Mouse (Mus musculus) midbrain, embryonic 11.5 days (tissue): ENCODE results near the gene Gm45837. TPM values are rescaled to one million over a fixed set of nuclear protein-coding genes. Genes with fewer than 3 reads are reported as not detected.
A peak's percentile ranks its signal among the peaks of the same experiment; 100 is the strongest.

Source experiments
- ATAC-seq: fragments of 200-750 bp; cut with Nextera tagmentation; 2 replicates; pipeline ENCODE4 v1.8.0; 2017; ENCODE audit warnings: moderate TSS enrichment, moderate library complexity; ENCODE audit not compliant: low FRiP score
- DNase-seq: peaks from one replicate; pipeline ENCODE4 v3.0.0; 2015; ENCODE audit warnings: low spot score; ENCODE audit errors: missing footprints
- H3K27ac ChIP-seq: fragments of 300-500 bp; sonication (generic); 2 replicates; pipeline ENCODE4 v1.5.1; 2014; ENCODE audit warnings: low read depth, low read length
- H3K27me3 ChIP-seq: fragments of 300-500 bp; sonication (generic); 2 replicates; pipeline ENCODE4 v1.6.1; 2014; ENCODE audit warnings: mild to moderate bottlenecking, low read length, moderate library complexity, mixed read lengths; ENCODE audit not compliant: control insufficient read depth, insufficient read depth
- H3K36me3 ChIP-seq: fragments of 300-500 bp; sonication (generic); 2 replicates; pipeline ENCODE4 v1.6.1; 2014; ENCODE audit warnings: mild to moderate bottlenecking, low read length, moderate library complexity, mixed read lengths; ENCODE audit not compliant: control insufficient read depth, insufficient read depth
- H3K4me1 ChIP-seq: fragments of 300-500 bp; sonication (generic); 2 replicates; pipeline ENCODE4 v1.6.1; 2014; ENCODE audit warnings: low read length; ENCODE audit not compliant: control insufficient read depth, insufficient read depth
- H3K4me2 ChIP-seq: fragments of 300-500 bp; sonication (generic); 2 replicates; pipeline ENCODE4 v1.6.1; 2014; ENCODE audit warnings: mild to moderate bottlenecking, moderate library complexity
- H3K4me3 ChIP-seq: fragments of 300-500 bp; sonication (generic); 2 replicates; pipeline ENCODE4 v1.5.1; 2014; ENCODE audit warnings: low read depth, low read length
- H3K9ac ChIP-seq: fragments of 300-500 bp; sonication (generic); 2 replicates; pipeline ENCODE4 v1.6.1; 2014; ENCODE audit warnings: low read length
- H3K9me3 ChIP-seq: fragments of 300-500 bp; sonication (generic); 2 replicates; pipeline ENCODE4 v1.6.1; 2016; ENCODE audit warnings: low read length; ENCODE audit not compliant: control insufficient read depth
- WGBS: fragments of 180-500 bp; shearing (Covaris S2); extraction: QIAGEN DNeasy Blood & Tissue Kit; methylation state at CpG from one replicate; pipeline ENCODE4 v1.1.7; 2014; 5-methylcytosine and 5-hydroxymethylcytosine counted together
- polyA plus RNA-seq: library from polyadenylated mRNA; unstranded; fragments of >200 nt; fragmentation: Nextera tagmentation; extraction: Ambion mirVana; gene quantifications from 2 replicates; pipeline ENCODE4 v1.2.1, GENCODE M21; 2014

The Gm45837 gene
- polyA plus RNA-seq, 1 experiment from 2014 or later: not detected

GRCm38 (mm10) chr7:101397175-101397574 is 13.5 kb upstream of the Gm45837 start:
- Histone ChIP-seq H3K9me3 (no peaks in the 10 kb centered on the region), H3K4me1 (peaks cover 10% of the 10 kb centered on the region), H3K9ac (no peak overlapping the region), H3K27me3 (no peaks in the 10 kb centered on the region; the same call in 1 of the 2 replicates), H3K4me3 (no peak overlapping the region), H3K36me3 (no peaks in the 10 kb centered on the region), H3K4me2 (no peak overlapping the region), H3K27ac (no peak overlapping the region)
- no peak for ATAC-seq
- DNase-seq: no peak
- WGBS: 89% methylated on average over 4 of the region's 4 CpGs

DNA sequence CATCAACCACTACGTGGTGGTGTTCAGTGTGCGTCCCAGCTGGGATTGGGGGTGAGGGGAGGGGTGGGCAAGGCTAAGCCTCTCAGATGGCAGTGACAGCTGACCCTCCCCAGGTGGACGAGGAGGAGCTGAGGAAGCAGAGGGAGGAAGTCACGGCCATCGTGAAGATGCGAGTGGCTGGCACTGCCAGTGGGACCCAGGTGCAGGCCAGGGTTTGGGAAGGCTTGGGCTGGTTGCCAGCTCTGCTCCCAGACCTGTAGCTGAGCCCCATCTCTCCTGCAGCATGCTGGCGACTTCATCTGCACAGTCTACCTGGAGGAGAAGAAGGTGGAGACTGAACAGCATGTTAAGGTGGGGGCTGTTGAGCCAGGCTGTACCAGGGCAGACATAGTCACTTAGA is 9.2 kb upstream of the Gm45837 start:
- no peak overlapping the region for H3K27ac ChIP-seq
- no peak overlapping the region for H3K4me2 ChIP-seq
- no peaks in the 10 kb centered on the region for H3K27me3 ChIP-seq
- 88% methylated on average over 7 of the region's 7 CpGs for WGBS
- H3K4me1 ChIP-seq: no peaks in the 10 kb centered on the region
- no peaks in the 10 kb centered on the region for H3K9me3 ChIP-seq
- no peak for DNase-seq
- no peak overlapping the region for H3K9ac ChIP-seq
- no peak overlapping the region for H3K4me3 ChIP-seq
- H3K36me3 ChIP-seq: no peaks in the 10 kb centered on the region
- no peak for ATAC-seq

GRCm38 (mm10) chr7:101403831-101404230 is 6.9 kb upstream of the Gm45837 start:
- whole genome bisulfite sequencing: 92% methylated on average over 5 of the region's 5 CpGs
- H3K4me1 ChIP-seq: no peaks in the 10 kb centered on the region
- H3K27ac ChIP-seq: no peak overlapping the region
- DNase-seq: no peak
- H3K9me3 ChIP-seq: no peaks in the 10 kb centered on the region
- no peak overlapping the region for H3K9ac ChIP-seq
- H3K36me3 ChIP-seq: no peaks in the 10 kb centered on the region
- ATAC-seq: no peak
- no peak overlapping the region for H3K4me2 ChIP-seq
- no peak overlapping the region for H3K4me3 ChIP-seq
- H3K27me3 ChIP-seq: no peaks in the 10 kb centered on the region

GRCm38 (mm10) chr7:101412796-101413195 is 2.1 kb downstream of the Gm45837 start:
- peak; percentile 43 for ATAC-seq
- H3K27me3 ChIP-seq: no peaks in the 10 kb centered on the region
- no peaks in the 10 kb centered on the region for H3K36me3 ChIP-seq

GRCm38 (mm10) chr7:101414209-101414608 is 3.5 kb downstream of the Gm45837 start:
- Histone ChIP-seq H3K36me3 (no peaks in the 10 kb centered on the region), H3K4me1 (peaks cover 14% of the 10 kb centered on the region), H3K9ac (no peak overlapping the region), H3K9me3 (no peaks in the 10 kb centered on the region), H3K27me3 (peaks cover 3% of the 10 kb centered on the region), H3K27ac (no peak overlapping the region), H3K4me2 (no peak overlapping the region), H3K4me3 (no peak overlapping the region)
- whole genome bisulfite sequencing: 49% methylated on average over 4 of the region's 4 CpGs
- DNase-seq: no peak
- ATAC-seq: no peak

More at GRCm38 (mm10) chr7:101412796-101413195, 2.1 kb downstream of the Gm45837 start:
- Histone ChIP-seq H3K9ac (no peak overlapping the region), H3K4me1 (peaks cover 11% of the 10 kb centered on the region), H3K27ac (no peak overlapping the region), H3K4me3 (no peak overlapping the region), H3K9me3 (no peaks in the 10 kb centered on the region), H3K4me2 (no peak overlapping the region)
- DNase-seq: peak; percentile 98

DNA sequence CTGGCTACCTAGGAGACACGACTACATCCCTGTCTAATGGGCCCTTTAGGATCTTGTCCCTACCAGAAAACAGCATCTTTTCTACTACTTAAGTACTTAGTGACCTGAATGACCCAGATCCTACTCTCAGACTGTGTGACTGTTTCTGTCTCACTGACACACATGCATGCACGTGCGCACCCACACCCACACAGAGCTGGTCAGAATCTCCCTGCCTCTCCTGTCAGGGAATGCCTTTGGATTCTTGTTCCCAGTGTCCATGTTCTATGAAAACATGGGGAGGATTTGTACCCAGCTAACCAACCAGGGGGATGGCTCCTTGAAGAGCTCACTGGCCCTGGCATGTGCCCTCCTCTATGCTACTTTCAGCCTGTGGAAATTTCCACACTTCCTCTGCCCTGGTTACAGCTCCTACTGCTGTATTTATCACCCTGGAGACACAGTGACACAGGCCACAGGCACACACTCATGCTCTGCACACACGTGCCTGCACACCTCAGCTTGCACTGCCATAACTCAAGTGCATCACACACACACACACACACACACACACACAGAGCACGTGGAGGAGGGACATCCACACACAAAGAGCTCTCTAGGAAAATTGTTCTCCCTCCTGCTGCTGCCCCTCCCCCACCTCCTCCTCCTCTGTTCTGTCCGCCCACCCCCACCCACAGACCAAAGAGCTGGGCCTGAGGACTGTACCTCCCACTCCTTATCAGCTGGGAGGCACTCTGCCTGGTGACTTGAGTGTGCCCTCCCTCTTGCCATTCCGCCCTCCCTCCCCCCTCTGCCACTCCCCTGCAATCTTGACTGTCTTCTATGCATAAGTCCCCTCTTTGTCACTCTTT is 4.2 kb downstream of the Gm45837 start:
- 34% methylated on average over 7 of the region's 7 CpGs for WGBS
- Histone ChIP-seq H3K9ac (peak overlapping the region; percentile 20; the same call in 1 of the 2 replicates), H3K27me3 (peaks cover 4% of the 10 kb centered on the region), H3K4me3 (no peak overlapping the region), H3K27ac (no peak overlapping the region; the same call in 1 of the 2 replicates), H3K36me3 (no peaks in the 10 kb centered on the region), H3K9me3 (no peaks in the 10 kb centered on the region), H3K4me2 (no peak overlapping the region), H3K4me1 (peaks cover 17% of the 10 kb centered on the region)
- peak; percentile 60 for ATAC-seq
- no peak for DNase-seq

DNA sequence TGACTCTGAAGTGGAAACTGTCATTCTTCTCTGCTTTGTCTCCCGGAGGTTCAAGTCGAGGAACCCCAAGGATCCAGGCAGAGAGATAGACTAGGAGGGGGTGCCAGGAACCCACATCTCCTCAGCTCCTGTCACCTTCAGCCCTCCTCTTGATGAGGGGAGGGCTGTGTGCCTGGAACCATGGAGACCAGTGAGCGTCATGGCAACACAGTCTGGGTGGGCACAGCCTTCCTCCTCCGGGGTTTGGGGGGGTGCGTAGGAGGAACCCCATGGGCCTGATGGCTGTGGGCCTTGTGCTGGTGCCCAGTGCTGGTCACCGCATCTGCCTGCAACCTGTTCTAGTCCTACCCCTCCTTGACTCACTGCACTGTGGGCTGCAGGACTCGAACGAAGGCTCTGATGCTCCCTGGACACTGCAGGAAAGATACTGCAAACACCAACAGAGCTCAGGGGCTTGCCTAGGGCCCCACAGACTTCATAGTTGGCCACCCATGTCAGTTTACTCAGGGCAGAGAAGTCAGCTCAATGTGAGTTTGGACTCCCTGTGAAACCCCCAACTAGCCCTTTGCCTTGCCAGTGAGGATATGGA is 4.9 kb downstream of the Gm45837 start:
- Histone ChIP-seq H3K4me2 (no peak overlapping the region), H3K36me3 (no peaks in the 10 kb centered on the region), H3K27me3 (peaks cover 6% of the 10 kb centered on the region), H3K27ac (no peak overlapping the region), H3K4me1 (peaks cover 17% of the 10 kb centered on the region), H3K9ac (no peak overlapping the region), H3K9me3 (no peaks in the 10 kb centered on the region), H3K4me3 (no peak overlapping the region)
- 0 out of 2 replicates have a peak, but pooled peaks have one; percentile 8 for ATAC-seq
- 40% methylated on average over 8 of the region's 8 CpGs for WGBS
- no peak for DNase-seq

- Histone ChIP-seq H3K27ac (no peak overlapping the region), H3K4me1 (peaks cover 17% of the 10 kb centered on the region), H3K9me3 (no peaks in the 10 kb centered on the region), H3K27me3 (peaks cover 6% of the 10 kb centered on the region), H3K9ac (no peak overlapping the region), H3K4me2 (no peak overlapping the region), H3K36me3 (no peaks in the 10 kb centered on the region), H3K4me3 (no peak overlapping the region)
- DNase-seq: no peak
- 56% methylated on average over 5 of the region's 5 CpGs for WGBS
- ATAC-seq: no peak
Measured at GRCm38 (mm10) chr7:101416391-101416790, 5.7 kb downstream of the Gm45837 start.

DNA sequence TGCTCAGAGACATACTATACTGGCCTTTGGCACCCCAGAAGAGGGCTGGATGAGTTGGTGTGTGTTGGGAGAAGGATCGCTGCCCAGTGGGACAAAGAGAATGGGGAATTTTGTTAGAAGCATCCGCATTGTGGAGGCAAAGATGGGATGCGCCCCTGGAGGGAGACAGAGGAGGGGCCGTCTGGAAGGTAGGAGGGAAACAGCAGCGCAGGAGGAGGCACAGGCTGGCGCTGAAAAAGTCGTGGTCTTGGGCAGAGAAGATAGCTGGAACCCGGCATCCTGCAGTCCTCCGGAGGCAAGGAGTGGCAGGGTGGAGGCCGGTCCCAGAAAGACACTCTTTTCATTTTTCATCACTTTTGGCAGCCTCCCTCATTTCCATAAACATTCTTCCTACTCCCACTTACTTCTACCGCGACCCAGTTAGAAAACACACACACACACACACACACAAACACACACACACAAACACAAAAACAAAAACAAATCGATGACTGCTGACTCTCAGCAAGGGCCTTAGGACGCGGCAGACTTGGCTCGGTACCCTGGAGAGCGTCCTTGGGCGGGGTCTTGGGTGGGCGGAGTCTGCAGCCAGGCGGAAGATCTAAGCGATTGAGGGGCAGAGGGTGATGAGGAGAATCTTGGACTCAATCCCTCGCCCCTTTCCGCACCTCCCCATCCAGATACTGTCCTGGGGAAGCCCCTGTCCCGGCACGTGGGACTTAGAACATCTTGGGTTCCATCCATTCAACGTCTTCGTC is 8.5 kb downstream of the Gm45837 start:
- no peak overlapping the region for H3K9ac ChIP-seq
- H3K36me3 ChIP-seq: no peaks in the 10 kb centered on the region
- H3K4me1 ChIP-seq: peaks cover 17% of the 10 kb centered on the region
- ATAC-seq (no peak), DNase-seq (peak; percentile 92)
- no peaks in the 10 kb centered on the region for H3K9me3 ChIP-seq
- peaks cover 6% of the 10 kb centered on the region for H3K27me3 ChIP-seq
- no peak overlapping the region for H3K27ac ChIP-seq
- no peak overlapping the region for H3K4me3 ChIP-seq
- 5% methylated on average over 27 of the region's 27 CpGs for WGBS
- H3K4me2 ChIP-seq: peak overlapping the region; percentile 25
